Mouse (Mus musculus): ENCODE data around the gene Rdh19. TPM values are rescaled to one million over a fixed set of nuclear protein-coding genes. Genes with fewer than 3 reads are reported as not detected.

Gene Rdh19
- total RNA-seq, 2 experiments from 2014 or later, result not detected

Other genes with a start within 250 kb of the Rdh19 start
- 10 to 100 TPM; 70.7 to 90.2 TPM for gene Lrp1, start 228.8 kb upstream of the Rdh19 start, total RNA-seq (2021)
- 10 to 100 TPM; 45.3 to 47.6 TPM for gene Stat6, start 206.9 kb upstream of the Rdh19 start, total RNA-seq (2021)
- gene Nemp1, start 183.0 kb upstream of the Rdh19 start, total RNA-seq (2021), result 1 to 10 TPM; 3.4 to 4.4 TPM
- 1 to 10 TPM; 5.6 to 7.0 TPM for gene Nab2, start 181.4 kb upstream of the Rdh19 start, total RNA-seq (2021)
- under 1 TPM in 1 of 2 experiments, not detected in 1; 0.10 TPM for gene Myo1a, start 144.8 kb upstream of the Rdh19 start, total RNA-seq (2021)
- not detected for gene Tac2, start 125.5 kb upstream of the Rdh19 start, total RNA-seq (2021)
- 1 to 10 TPM; 6.8 to 8.3 TPM for gene Zbtb39, start 110.4 kb upstream of the Rdh19 start, total RNA-seq (2021)
- 1 to 10 TPM; 3.4 to 3.8 TPM for gene Gpr182, start 98.2 kb upstream of the Rdh19 start, total RNA-seq (2021)
- under 1 TPM in 1 of 2 experiments, not detected in 1; 0.08 TPM for gene Rdh1, start 90.2 kb upstream of the Rdh19 start, total RNA-seq (2021)
- gene Rdh16f1, start 90.1 kb upstream of the Rdh19 start, total RNA-seq (2021), result under 1 TPM in 1 of 2 experiments, not detected in 1; 0.20 TPM
- not detected for gene Rdh9, start 73.5 kb upstream of the Rdh19 start, total RNA-seq (2021)
- not detected for gene Rdh16, start 48.8 kb upstream of the Rdh19 start, total RNA-seq (2021)
- gene Rdh16f2, start 16.5 kb downstream of the Rdh19 start, total RNA-seq (2021), result not detected
- gene Rdh7, start 38.9 kb downstream of the Rdh19 start, total RNA-seq (2021), result not detected
- gene Sdr9c7, start 48.6 kb downstream of the Rdh19 start, total RNA-seq (2021), result not detected
- gene Hsd17b6, start 157.7 kb downstream of the Rdh19 start, total RNA-seq (2021), result not detected
- gene Prim1, start 165.2 kb downstream of the Rdh19 start, total RNA-seq (2021), result 1 to 10 TPM; 2.1 to 2.2 TPM
- 100 to 1,000 TPM; 502 to 533 TPM for gene Naca, start 185.6 kb downstream of the Rdh19 start, total RNA-seq (2021)
- 10 to 100 TPM; 77.8 to 89.3 TPM for gene Ptges3, start 209.0 kb downstream of the Rdh19 start, total RNA-seq (2021)
- gene Atp5b, start 233.3 kb downstream of the Rdh19 start, total RNA-seq (2021), result 1,000 to 10,000 TPM; 9,293 to 9,309 TPM
- gene Baz2a, start 241.6 kb downstream of the Rdh19 start, total RNA-seq (2021), result 10 to 100 TPM; 20.0 to 24.4 TPM

Data from heart, postnatal 25 days (tissue).